Mouse (Mus musculus) Muller cell, postnatal 12 days (primary cell): Measurements from ENCODE around the gene Rep15.

Experiments
- DNase-seq: peaks from one replicate; pipeline ENCODE4 v3.0.0-alpha.2; 2015; ENCODE audit errors: inconsistent ontology term

The Rep15 gene

DNA sequence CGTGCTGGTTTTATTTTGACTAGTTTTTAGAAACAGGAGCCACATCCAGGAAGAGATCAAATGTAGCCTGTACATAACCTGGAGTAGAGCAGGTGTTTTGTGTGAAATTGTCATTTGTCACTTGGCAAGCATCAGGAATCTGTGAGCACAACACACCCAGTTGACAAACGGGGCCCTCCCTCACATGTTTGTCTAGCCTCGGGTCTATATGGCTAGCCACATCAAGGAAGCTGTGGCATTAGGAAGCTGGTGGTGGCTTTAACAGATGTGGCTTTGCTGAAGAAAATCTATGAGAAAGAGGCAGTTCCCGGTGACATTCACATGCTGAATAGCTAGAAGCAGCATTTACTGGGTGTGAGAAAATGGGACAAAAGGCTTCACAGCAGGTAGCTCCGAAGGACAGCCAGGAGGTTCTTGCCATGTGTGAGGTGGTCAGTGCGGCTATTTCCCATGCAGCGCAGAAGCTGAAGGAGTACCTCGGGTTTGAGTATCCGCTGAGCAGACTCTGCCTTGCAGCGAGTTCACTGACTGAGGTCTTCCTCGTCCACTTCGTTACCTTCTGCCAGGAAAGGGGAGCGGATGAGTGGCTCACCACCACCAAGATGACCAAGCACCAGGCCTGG, at the start of gene Rep15:
Rep15 (plus strand) TSS at position 282 of the 623 bp plus-strand sequence.
- DNase-seq: no peak

DNA sequence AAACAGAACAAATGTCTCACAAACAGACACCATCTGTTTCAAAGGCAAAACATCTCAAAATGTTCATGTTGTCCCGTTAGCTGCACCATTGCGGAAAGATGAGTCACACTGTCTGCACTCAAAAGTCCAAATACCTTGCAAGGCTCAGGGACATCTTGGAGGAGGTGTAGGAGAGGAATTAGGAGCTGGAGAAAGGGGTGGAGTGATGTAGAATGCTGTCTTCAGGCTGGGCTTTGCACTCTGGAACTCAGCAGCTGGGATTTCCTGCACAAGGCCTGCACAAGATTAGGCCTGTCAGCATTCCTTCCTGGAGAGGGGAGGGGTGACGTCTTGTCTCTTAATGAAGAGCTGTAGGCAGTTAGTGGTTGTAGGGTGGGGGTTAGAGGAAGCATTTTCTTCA, 47.8 kb upstream of the Rep15 start:
- DNase-seq: no peak

DNA sequence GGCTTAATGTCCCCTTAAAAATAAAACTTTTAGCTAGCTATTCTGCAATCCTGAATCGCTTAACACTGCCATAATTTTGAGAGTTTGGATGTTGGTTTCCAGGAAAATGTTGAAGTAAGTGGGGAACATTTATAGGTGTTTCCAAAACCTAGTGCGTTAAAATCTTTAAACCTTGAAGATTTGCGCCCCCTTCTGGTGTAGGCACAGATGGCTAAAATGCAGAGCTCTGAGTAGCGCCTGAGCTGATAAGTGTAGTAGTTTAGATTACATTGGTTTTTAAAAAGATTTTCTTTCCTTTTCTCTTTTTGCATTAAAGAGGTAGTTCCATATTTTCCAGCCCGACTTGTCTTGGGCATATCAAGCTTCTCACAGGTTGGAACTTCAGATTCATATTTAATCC, 38.1 kb upstream of the Rep15 start:
- DNase-seq: no peak

DNA sequence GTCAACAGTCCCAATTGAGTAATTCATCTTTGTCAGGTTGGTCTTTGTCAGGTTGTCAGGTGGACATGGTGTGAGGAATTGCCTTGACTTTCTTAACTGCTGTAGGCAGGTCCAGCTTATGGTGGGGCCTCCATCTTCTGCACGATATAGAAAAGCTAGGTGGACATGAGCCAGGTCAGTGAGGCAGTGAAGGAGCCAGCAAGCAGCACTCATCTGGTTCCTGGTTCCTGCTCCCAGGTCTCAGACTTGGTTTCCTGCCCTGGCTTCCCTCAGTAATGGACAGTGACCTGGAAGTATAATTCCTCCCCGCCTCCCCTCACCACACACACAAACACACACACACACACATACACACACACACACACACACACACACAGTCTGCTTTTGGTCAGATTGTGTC, 37.0 kb upstream of the Rep15 start:
- no peak for DNase-seq

DNA sequence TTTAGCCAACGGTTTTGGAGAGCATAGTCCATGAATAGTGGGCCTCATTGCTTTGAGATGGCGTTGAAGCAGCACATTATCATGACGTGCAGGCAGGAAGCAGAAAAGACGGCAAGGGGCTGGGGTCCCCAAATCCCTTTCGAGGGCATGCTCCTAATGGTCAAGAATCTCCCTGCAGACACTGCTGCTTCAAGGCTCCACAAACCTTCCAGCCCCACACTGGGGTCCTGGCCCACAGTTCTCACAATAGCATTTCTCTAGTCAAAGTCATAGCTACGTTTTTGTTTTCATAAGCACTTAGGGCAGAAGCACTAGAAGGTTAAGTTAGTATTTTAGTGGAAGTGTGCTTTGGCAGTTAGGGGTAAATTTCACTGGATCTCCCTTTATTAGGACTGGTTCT, 36.5 kb upstream of the Rep15 start:
- no peak for DNase-seq

DNA sequence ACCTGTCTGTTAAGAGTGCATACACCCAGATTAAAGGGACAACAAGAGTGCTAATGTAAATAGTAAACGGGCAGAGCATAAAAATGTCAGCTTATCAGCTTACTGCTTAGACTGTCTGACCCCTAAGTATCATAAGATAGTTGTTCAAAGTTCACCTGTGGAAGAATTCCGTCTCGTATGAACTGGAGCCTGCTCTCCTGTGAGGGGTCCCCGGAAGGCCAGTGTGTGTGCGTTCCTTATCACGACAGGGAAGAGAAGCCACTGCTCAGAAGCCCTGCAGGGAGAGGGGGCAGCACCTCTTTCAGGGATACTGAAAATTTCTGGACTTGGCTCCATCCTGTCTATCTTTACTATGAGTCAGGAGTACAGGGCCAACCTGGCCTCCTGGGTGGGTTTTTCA, 35.4 kb upstream of the Rep15 start:
- no peak for DNase-seq

DNA sequence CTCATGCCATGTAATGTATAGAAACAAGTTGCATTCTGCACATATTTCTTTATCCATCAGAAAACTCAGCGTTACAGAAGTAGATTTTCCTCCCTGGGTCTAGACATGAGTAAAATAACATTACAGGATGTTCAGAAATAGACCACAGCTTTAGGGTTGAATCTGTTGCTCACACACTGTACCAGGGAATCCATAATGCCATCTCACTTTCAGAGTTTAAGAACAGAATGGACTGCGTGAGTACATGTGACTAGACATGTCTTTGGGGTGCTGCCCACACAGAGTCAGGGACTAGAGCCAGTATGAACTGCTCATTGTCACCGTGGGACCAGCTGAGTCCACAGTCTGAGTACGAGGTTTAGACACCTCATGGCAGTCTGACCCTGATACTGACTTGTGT, 33.7 kb upstream of the Rep15 start:
- no peak for DNase-seq

DNA sequence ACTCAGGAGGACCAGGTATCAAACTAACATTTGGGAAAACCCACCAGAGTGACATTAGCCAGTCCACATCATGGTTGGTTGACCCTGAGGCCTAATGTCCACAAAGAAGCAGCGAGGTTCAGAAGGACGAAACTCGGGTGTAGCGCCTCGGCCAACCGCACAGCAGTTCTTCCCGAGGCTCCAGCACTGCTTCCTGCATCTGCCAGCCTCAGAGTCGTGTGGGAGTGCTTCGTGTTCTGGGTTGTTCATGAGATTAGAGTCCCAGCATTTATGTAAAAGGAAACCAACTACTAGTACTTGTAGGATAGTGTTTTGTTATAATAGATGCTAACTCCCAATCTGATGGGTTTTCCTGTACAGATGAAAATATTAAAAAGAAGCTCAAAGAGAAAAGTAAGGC, 33.1 kb upstream of the Rep15 start:
- DNase-seq: no peak

DNA sequence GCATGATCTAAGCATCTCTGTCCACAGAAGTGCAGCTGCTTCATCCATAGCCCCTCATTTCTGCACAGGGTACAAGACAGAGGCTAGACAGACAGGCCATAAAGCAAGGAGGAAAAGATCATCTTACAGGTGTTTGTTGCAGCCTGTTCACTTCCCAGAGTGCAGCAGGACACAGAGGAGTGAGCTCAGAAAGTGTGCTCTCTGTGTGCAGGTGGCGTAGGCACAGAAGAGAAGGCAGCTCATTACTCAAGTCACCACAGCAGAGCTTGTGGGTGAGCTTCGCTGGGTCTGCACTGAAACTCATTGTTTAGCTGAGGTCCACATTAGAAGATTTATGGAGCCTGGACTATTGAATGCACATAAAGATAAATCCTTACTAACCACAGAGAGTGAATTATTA, 32.6 kb upstream of the Rep15 start:
- DNase-seq: no peak

DNA sequence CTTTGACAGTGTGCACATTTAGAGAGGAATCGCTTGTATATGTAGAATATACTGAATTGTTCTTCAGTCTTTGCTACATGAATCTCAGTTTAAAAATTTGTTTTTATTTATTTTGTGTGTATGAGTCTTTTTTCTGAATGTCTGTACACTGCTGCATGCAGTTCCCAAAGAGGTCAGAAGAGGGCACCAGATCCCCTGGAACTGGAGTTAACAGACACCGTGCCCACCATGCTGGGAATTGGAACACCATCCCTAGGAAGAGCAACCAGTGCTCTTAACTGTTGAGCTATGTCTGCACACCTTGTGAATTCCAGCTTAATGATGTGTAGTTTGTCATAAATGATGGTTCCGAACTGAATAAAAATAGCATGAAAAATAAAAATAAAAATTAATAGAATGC, 24.2 kb upstream of the Rep15 start:
- DNase-seq: peak; percentile 12

DNA sequence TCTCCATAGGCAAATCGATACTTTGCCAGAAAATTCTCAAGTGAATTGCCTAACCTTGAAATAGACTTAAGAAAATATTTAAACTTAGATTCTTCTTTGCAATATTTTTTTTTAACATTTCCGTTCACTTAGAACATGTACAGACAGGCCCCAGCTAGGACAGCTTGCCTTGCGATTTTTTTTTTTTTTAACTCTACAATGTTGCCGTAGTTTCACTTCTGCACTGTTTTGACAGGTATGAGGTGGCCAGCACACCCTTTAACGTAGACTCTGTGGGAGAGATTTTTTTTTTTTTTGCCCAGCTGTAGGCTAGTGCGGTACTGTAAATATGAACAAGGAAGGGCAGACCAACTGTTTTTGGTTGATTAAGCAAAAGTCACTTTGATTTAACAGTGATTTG, 22.0 kb upstream of the Rep15 start:
- DNase-seq: no peak

DNA sequence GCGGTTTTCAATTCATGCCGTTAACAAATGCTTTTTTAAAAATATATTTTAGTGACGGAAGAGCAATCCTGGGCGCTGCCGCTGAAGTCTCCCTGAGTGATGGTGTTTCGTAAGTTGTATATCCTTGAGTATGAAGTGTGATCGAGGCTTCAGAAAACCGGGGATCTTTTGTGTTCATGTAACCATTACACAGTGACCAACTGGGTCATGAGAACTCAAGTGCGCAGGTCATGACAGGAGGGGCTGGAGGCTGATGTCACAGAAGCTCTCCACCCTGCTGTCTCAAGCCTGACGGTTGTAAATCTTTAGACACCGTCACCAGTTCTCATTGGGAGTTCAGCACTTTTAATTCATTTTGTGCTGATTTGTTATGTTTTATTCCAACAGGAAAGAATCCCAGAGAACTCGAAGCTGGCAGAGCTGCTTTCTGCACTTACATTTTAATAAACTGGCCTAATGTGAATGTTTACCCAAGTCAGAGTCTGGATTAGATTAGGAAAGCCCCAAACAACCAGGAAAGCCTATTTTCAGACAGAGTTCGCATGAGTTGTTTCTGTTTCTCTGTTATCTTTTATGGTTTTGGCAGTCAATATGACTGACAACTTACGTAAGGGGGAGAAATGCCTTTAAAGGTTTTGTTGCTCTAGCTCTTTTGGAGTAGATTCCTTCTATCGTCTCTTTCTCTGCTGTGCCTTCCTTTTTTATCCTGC, 21.4 kb upstream of the Rep15 start:
- no peak for DNase-seq

DNA sequence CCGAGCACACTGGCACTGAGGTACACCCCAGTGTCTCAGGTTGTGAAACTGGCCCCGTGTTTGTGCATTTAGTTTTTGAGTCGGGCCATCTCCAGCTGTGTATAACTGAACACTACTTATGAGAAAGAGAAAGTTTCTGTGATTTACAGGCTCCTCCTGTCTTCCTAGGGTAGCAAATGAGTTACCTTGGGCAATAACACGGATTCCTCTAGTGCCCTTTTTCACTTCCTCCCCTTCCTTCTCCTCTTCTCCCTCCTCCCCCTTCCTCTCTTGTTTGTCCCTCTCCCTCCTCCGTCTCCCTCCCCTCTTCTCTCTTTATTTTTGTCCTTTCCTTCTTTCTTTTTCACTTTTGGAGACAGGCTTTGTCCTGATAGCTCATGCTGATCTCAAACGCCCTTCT, 20.8 kb upstream of the Rep15 start:
- no peak for DNase-seq

DNA sequence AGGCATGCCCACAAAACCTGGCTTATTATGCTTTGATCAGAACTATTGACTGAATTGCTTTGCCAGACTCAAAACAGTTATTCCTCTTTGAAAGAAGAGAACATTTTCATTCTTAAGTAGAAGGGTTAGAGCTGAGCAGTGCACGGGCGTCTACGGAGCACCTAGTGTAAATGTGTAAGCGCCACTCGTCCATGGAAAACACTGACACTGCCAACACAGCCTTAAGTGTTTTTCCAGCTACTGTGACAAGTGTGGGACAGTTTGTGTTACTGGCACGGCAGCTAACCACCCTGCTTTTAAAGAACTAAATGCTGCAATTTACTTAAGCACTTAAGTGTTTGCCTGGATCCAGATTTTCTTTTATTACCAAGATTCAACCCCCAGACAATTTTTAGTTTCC, 20.4 kb upstream of the Rep15 start:
- no peak for DNase-seq

DNA sequence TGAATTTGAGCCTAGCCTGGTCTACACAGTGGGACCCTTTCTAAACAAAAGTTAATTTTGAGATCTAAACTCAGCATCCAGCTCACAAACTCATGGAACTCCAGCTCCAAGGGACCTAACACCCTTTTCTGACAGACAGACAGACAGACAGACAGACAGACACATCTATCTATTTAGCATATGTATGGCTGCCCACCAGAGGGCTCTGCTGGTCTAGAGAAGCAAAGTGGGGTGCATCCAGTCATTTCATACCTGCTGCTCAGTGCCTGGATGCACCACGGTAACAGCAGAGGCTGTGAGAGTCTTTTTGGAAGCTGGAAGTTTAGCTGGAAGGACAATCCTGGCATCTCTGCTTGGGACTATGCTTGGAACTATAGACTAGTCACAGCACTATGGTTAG, 18.8 kb upstream of the Rep15 start:
- DNase-seq: no peak

DNA sequence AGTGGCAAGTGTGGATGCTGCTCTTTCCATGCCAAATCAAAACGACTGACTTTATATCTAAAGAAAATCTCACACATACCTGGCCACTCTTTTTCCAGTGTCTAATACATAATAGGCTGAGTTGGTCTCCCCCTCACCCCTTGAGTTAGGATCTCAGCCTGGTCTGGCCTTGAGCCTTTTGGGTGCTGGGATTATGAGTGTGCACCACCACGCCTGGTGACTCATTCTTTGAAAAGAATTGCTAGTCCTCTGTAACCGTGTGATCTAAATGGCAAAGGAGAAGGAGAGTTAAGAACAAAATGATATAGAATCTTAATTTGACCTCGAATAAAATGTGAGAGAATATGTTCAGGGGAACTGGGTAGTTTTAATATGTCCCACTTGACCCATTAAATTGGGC, 14.5 kb upstream of the Rep15 start:
- DNase-seq: no peak

DNA sequence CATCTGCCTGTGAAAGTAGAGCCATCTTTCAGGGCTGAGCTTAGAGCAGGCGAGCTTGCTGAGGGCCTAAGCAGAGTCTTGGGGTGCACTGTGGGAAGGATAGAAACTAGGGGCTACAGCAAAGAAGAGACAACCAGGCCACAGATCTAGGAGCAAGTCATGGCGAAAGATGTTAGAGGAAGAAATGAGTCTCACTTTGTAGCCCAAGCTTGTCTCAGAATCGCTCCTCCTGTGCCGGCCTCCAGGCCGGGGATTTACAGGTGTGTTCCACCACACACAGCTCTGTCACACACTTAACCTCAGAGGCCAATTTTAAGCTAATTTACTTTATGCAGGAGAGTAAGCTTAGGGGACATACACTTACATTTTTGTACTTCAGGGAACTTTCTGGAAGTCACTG, 14.0 kb upstream of the Rep15 start:
- no peak for DNase-seq

DNA sequence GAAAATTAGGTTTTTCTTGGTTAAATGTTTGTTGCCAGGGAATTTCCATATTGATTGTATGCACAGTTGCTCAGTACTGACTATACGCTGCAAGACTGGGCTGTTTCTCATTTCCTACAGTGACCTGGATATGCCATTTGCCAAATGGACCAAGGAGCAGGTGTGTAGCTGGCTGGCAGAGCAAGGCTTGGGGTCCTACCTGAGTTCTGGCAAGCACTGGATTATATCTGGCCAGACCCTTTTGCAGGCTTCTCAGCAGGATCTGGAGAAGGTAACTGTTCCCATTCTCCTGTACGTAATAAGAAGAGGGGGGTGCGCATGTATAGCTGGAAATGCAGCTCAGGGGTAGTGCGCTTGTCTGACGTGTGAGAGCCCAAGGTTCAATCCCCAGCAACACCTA, 11.2 kb upstream of the Rep15 start:
- DNase-seq: no peak

DNA sequence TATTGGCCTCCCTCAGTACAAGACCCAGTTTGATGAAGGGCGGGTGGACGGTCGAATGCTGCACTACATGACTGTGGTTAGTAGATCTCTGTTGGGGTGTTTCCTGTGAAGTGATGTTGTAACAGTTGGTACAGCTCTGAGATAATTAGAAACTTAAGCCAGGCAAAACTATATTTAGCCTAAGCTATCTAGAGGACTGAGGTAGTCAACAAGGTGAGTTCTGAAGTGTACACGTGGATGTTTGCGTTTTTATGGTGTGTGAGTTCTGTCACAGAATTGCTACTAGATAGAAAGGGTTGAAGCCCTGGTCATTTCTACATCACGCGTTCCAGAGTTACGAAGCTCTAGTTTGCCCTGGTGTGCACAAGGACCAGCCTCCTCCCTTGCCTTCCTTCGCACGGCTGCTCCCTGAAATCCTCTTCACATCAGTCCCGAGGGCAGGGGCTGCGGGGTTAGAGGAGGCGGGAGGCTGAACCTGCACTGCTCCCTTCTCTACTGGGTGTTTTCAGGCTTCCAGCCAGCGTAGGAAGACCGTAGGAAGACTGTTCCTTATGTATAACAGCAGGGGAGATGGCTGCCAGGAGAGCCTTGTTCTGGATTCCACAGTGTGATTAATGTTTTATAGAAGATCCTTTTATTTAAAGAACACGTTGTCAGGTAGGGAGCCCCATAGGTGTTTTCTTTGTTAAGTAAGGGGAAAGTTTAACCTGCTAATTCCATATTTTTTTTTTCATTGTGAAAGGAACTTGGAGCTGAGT, 9.8 kb upstream of the Rep15 start:
- DNase-seq: no peak

DNA sequence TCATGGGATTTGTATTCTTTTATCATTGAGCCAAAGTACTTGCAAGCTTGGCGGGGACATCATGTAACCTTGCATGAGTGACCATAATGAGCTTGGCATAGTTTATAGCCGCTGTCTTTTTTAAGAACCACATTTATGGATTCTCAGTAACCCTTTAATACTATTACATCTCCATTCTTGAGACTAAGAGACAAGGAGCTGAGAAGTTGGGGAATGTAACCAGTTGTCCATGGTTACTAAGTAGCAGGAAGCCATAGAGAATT, 9.3 kb upstream of the Rep15 start:
- no peak for DNase-seq

DNA sequence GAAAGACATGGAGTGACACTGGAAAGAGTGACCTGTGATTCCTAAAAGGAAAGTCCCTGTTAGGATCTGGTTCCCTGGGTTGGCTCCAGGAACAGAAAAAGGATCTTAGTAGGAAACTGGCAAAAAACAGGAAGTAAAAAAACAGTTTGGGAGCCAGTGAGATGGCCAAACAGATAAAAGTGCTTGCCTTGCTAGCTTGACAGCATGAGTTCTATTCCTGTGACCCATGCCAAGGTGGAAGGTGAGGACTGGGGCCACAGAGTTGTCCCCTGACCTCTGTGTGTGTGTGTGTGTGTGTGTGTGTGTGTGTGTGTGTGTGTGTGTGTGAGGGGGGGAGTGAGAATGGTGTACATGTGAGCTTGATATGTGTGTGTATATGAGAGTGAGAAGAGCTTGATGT, 8.8 kb upstream of the Rep15 start:
- no peak for DNase-seq

DNA sequence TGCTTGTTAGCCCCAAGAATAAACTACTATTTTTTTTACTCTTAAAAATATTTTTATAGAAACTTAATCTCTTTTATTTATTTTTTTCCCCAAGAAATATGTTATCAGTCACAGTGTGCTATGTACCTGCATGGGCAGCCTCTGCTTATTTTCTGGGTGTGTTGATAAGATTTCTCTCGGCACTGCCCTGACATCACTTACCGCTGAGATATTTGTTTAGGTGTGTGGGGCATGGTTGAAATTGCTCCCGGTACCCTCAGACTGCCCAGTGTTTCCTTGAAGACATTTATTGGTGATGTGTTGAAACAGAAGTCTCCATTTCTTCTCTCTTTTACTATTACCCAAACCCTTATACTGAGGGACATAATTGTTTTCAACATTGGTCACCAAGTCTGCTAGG, 7.6 kb upstream of the Rep15 start:
- DNase-seq: no peak

DNA sequence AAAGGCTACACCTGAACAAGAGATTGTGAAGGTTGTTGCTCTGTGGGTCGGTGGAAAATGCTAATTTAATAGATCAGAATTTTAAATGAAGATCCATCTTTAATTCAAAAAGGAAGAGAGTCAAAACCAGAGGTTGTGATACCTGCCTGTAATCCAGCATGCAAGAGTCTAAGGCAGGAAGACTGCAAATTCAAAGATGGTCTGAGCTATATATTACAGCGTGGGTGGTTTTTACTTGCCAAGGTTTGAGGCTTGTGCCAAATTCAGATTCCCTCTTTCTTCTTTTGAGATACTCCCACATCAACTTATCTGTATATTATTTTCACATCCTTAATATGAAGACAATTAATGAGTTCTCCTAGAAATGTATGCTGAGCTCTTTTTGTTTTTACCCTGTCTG, 4.0 kb upstream of the Rep15 start:
- no peak for DNase-seq

DNA sequence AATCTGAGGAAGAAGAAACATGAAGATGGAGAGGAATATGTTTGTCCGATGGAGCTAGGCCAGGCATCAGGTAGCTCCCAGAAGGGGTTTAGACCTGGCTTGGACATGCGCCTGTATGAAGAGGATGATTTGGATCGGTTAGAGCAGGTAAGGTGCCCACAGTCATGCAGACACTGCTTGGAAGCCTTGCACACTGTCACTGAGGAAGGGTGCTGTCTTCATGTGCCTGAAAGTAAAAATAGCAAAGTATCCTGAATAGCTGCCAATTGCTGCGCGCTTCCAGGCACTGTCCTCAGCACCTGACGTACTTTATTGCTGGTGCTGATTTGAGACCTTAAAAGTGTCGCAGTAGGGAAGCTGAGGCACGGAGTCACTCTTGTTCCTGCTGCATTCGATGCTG, 2.8 kb upstream of the Rep15 start:
- DNase-seq: no peak
